ENCODE assay signal across 19 mouse cellular contexts in genomic region chr14:92303940-92304339, GRCm38 (mm10).
DNase-seq lines count a peak whose midpoint lies in the region; ATAC-seq and TF ChIP-seq lines count a peak whose summit lies in the region.
"Had no signal": no experiment of that assay in that cellular context is flagged by ENCODE, and none has a peak within 500 bp of the region (broad histone marks: within the 10 kb centered on the region; RNA-seq: fewer than 3 reads in every experiment).

No protein-coding gene starts in this region.

- DNase-seq in lung, embryonic 14.5 days: peak; percentile 82
- DNase-seq in lung, postnatal 14 days: no peak
- no peak for DNase-seq in lung, adult 18-20 months
- DNase-seq: adrenal gland, adult 2 months; adrenal gland, adult 8-10 months; adrenal gland, postnatal 10 days; adrenal gland, postnatal 14 days; adrenal gland, postnatal 25 days; adrenal gland, postnatal 36 days; B cell, adult 2 months; cerebellum, adult 11 months; cerebellum, adult 11-12 months; cerebellum, adult 18-20 months had no signal

- no peaks in the 10 kb centered on the region for H3K4me1 ChIP-seq in lung, embryonic 14.5 days (ENCODE audit: insufficient read depth)
- no peaks in the 10 kb centered on the region for H3K4me1 ChIP-seq in lung, embryonic 16.5 days (replicated peaks; ENCODE audit: control insufficient read depth, insufficient read depth, low read length)

- no peak for TF ChIP-seq CTCF in lung, embryonic 14.5 days (IDR thresholded peaks at IDR 0.05; ENCODE audit: low read depth)

- H3K36me3 ChIP-seq in lung, embryonic 14.5 days (ENCODE audit: insufficient read depth): no peaks in the 10 kb centered on the region
- no peaks in the 10 kb centered on the region for H3K36me3 ChIP-seq in lung, embryonic 16.5 days (ENCODE audit: control insufficient read depth, insufficient read depth, low read length)
- H3K36me3 ChIP-seq: G1E had no signal

- H3K4me2 ChIP-seq in lung, embryonic 14.5 days: no peak overlapping the region
- H3K4me2 ChIP-seq in lung, embryonic 16.5 days (ENCODE audit: low read depth, low read length): no peak overlapping the region

- no peak overlapping the region for H3K27ac ChIP-seq in lung, embryonic 14.5 days (ENCODE audit: low read depth)
- no peak overlapping the region for H3K27ac ChIP-seq in lung, embryonic 16.5 days (ENCODE audit: low read length)

- no peak overlapping the region for H3K4me3 ChIP-seq in lung, embryonic 14.5 days (ENCODE audit: low read depth, low read length)
- no peak overlapping the region for H3K4me3 ChIP-seq in lung, embryonic 16.5 days (ENCODE audit: low read length)

- H3K9ac ChIP-seq in lung, embryonic 14.5 days: no peak overlapping the region
- H3K9ac ChIP-seq in lung, embryonic 16.5 days (ENCODE audit: low read length): no peak overlapping the region

- no peaks in the 10 kb centered on the region for H3K9me3 ChIP-seq in lung, embryonic 14.5 days (ENCODE audit: low read depth, low read length)
- H3K9me3 ChIP-seq in lung, embryonic 16.5 days (ENCODE audit: control insufficient read depth, low read length): no peaks in the 10 kb centered on the region

- H3K27me3 ChIP-seq in lung, embryonic 14.5 days (ENCODE audit: insufficient read depth, low read length): no peaks in the 10 kb centered on the region
- no peaks in the 10 kb centered on the region for H3K27me3 ChIP-seq in lung, embryonic 16.5 days (ENCODE audit: control insufficient read depth, insufficient read depth, low read depth, low read length)
- H3K27me3 ChIP-seq: CH12.LX, Patski had no signal

- peak; percentile 63 for ATAC-seq in lung, embryonic 14.5 days (ENCODE audit: insufficient read depth)
- 0 out of 2 replicates have a peak, but pooled peaks have one; percentile 41 for ATAC-seq in lung, embryonic 16.5 days (ENCODE audit: low read depth)
- ATAC-seq: activated CD4-positive, CD25-positive, alpha-beta regulatory T cell, adult 4 months; CD4-positive, CD25-positive, alpha-beta regulatory T cell, adult 4 months; Patski had no signal

- WGBS in lung, embryonic 14.5 days: 37% methylated on average over 3 of the region's 3 CpGs
- WGBS in lung, embryonic 16.5 days: 36% methylated on average over 3 of the region's 3 CpGs
